Mouse (Mus musculus) testis, adult 2 months (tissue): ENCODE measurements around the gene Rnd2.

Experiments
- CTCF ChIP-seq: fragments of 200-500 bp; IDR thresholded peaks from 2 replicates; pipeline ENCODE4 v1.5.1; 2012; ENCODE audit warnings: low read depth, mild to moderate bottlenecking, inconsistent platforms, low read length, moderate library complexity; ENCODE audit not compliant: control insufficient read depth, insufficient read depth, insufficient replicate concordance
- POLR2A ChIP-seq: fragments of 200-500 bp; IDR thresholded peaks from 2 replicates; pipeline ENCODE4 v1.6.1; 2012; ENCODE audit warnings: low read depth, mild to moderate bottlenecking, inconsistent platforms, low read length, moderate library complexity; ENCODE audit not compliant: control insufficient read depth

DNA sequence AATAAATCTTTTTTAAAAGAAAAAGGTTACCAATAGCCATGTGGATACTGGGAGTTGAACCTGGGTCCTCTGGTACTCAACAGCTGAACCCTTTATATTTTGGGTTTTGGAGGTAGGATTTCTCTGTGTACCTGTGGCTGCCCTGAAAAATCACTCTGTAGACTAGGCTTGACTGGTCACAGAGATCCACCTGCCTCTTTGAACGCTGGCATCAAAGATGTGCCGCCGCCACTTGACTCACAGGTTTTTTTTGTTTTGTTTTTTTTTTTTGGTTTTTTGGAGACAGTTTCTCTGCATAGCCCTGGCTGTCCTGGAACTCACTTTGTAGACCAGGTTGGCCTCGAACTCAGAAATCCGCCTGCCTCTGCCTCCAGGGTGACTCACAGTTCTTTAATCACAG, 17.0 kb upstream of the Rnd2 start:
- TF ChIP-seq CTCF (no peak), POLR2A (no peak)
